Mouse (Mus musculus) embryonic facial prominence, embryonic 15.5 days (tissue): ENCODE measurements at regions not wholly inside any gene's neighbourhood (a gene's known extent, or its start where the extent isn't known, plus 50 kb on each side); places are given as distances from the start of the nearest gene placed in this dataset.

Experiments used
- ATAC-seq: fragments of 200-750 bp; cut with Nextera tagmentation; 2 replicates; pipeline ENCODE4 v1.8.0; 2017; ENCODE audit warnings: low read depth, moderate TSS enrichment; ENCODE audit not compliant: insufficient number of reproducible peaks, low FRiP score, low TSS enrichment
- H3K27ac ChIP-seq: fragments of 300-500 bp; sonication (generic); replicated peaks from 2 replicates; pipeline ENCODE4 v1.5.1; 2015; ENCODE audit warnings: mild to moderate bottlenecking, inconsistent platforms
- H3K27me3 ChIP-seq: fragments of 300-500 bp; sonication (generic); 2 replicates; pipeline ENCODE4 v1.6.1; 2015; ENCODE audit warnings: inconsistent platforms
- H3K36me3 ChIP-seq: fragments of 300-500 bp; sonication (generic); 2 replicates; pipeline ENCODE4 v1.6.1; 2015; ENCODE audit warnings: mild to moderate bottlenecking, inconsistent platforms
- H3K4me1 ChIP-seq: fragments of 300-500 bp; sonication (generic); 2 replicates; pipeline ENCODE4 v1.6.1; 2015; ENCODE audit warnings: inconsistent platforms
- H3K4me2 ChIP-seq: fragments of 300-500 bp; sonication (generic); replicated peaks from 2 replicates; pipeline ENCODE4 v1.6.1; 2015; ENCODE audit warnings: mild to moderate bottlenecking, inconsistent platforms
- H3K4me3 ChIP-seq: fragments of 300-500 bp; sonication (generic); replicated peaks from 2 replicates; pipeline ENCODE4 v1.5.1; 2015; ENCODE audit warnings: mild to moderate bottlenecking, inconsistent platforms
- H3K9ac ChIP-seq: fragments of 300-500 bp; sonication (generic); 2 replicates; pipeline ENCODE4 v1.6.1; 2015; ENCODE audit warnings: inconsistent platforms
- H3K9me3 ChIP-seq: fragments of 300-500 bp; sonication (generic); replicated peaks from 2 replicates; pipeline ENCODE4 v1.6.1; 2016; ENCODE audit warnings: inconsistent platforms
- WGBS: fragments of 180-500 bp; shearing (Covaris S2); methylation state at CpG from one replicate; pipeline ENCODE4 v1.1.7; 2015; 5-methylcytosine and 5-hydroxymethylcytosine counted together

GRCm38 (mm10) chr8:104033148-104033547, 68.3 kb upstream of the Cdh5 start:
- H3K27ac ChIP-seq: no peak overlapping the region
- no peak overlapping the region for H3K4me3 ChIP-seq
- ATAC-seq: no peak
- H3K4me1 ChIP-seq: peaks cover 4% of the 10 kb centered on the region; the same call in 1 of the 2 replicates
- H3K36me3 ChIP-seq: no peaks in the 10 kb centered on the region
- no peaks in the 10 kb centered on the region for H3K27me3 ChIP-seq
- no peak overlapping the region for H3K9ac ChIP-seq
- H3K4me2 ChIP-seq: no peak overlapping the region
- 0 out of 2 replicates have a peak, but pooled peaks cover 4% of the 10 kb centered on the region for H3K9me3 ChIP-seq
- 57% methylated on average over 2 of the region's 2 CpGs for WGBS

- no peak for ATAC-seq
- WGBS: 54% methylated on average over 3 of the region's 3 CpGs
- Histone ChIP-seq H3K4me1 (no peaks in the 10 kb centered on the region), H3K9me3 (0 out of 2 replicates have a peak, but pooled peaks cover 4% of the 10 kb centered on the region), H3K9ac (no peak overlapping the region), H3K27ac (no peak overlapping the region), H3K36me3 (no peaks in the 10 kb centered on the region), H3K27me3 (no peaks in the 10 kb centered on the region), H3K4me2 (no peak overlapping the region), H3K4me3 (no peak overlapping the region)
Observed at GRCm38 (mm10) chr8:104034286-104034685, 67.1 kb upstream of the Cdh5 start.

- Histone ChIP-seq H3K4me2 (no peak overlapping the region), H3K4me1 (peaks cover 3% of the 10 kb centered on the region; the same call in 1 of the 2 replicates), H3K9me3 (no peaks in the 10 kb centered on the region), H3K9ac (no peak overlapping the region), H3K4me3 (no peak overlapping the region), H3K36me3 (no peaks in the 10 kb centered on the region), H3K27ac (no peak overlapping the region), H3K27me3 (no peaks in the 10 kb centered on the region)
- ATAC-seq: no peak
- 72% methylated on average over 26 of the region's 26 CpGs for WGBS
Observed at GRCm38 (mm10) chr8:104036580-104037477, 64.6 kb upstream of the Cdh5 start.

GRCm38 (mm10) chr8:104037611-104038010, 63.8 kb upstream of the Cdh5 start:
- Histone ChIP-seq H3K9ac (no peak overlapping the region), H3K4me2 (no peak overlapping the region), H3K27ac (no peak overlapping the region), H3K36me3 (no peaks in the 10 kb centered on the region), H3K27me3 (no peaks in the 10 kb centered on the region; the same call in 1 of the 2 replicates), H3K4me3 (no peak overlapping the region), H3K9me3 (no peaks in the 10 kb centered on the region), H3K4me1 (peaks cover 11% of the 10 kb centered on the region)
- no peak for ATAC-seq
- WGBS: 80% methylated on average over 7 of the region's 7 CpGs

- Histone ChIP-seq H3K9me3 (no peaks in the 10 kb centered on the region), H3K4me3 (no peak overlapping the region), H3K27me3 (no peaks in the 10 kb centered on the region; the same call in 1 of the 2 replicates), H3K9ac (no peak overlapping the region), H3K27ac (no peak overlapping the region), H3K4me2 (no peak overlapping the region), H3K36me3 (no peaks in the 10 kb centered on the region), H3K4me1 (peaks cover 24% of the 10 kb centered on the region)
- WGBS: 79% methylated on average over 12 of the region's 12 CpGs
- no peak for ATAC-seq
Observed at GRCm38 (mm10) chr8:104039526-104039925, 61.9 kb upstream of the Cdh5 start.

GRCm38 (mm10) chr8:104041522-104041921, 59.9 kb upstream of the Cdh5 start:
- WGBS: 51% methylated on average over 5 of the region's 5 CpGs
- H3K27ac ChIP-seq: no peak overlapping the region

GRCm38 (mm10) chr8:104042434-104042833, 59.0 kb upstream of the Cdh5 start:
- peak; percentile 46 for ATAC-seq
- peaks cover 24% of the 10 kb centered on the region for H3K4me1 ChIP-seq
- H3K36me3 ChIP-seq: no peaks in the 10 kb centered on the region
- H3K4me2 ChIP-seq: peak overlapping the region; percentile 0
- H3K4me3 ChIP-seq: no peak overlapping the region
- no peak overlapping the region for H3K9ac ChIP-seq
- no peaks in the 10 kb centered on the region for H3K9me3 ChIP-seq
- no peaks in the 10 kb centered on the region; the same call in 1 of the 2 replicates for H3K27me3 ChIP-seq
- 16% methylated on average over 8 of the region's 8 CpGs for WGBS
- H3K27ac ChIP-seq: peak overlapping the region; percentile 61

More at GRCm38 (mm10) chr8:104041522-104041921, 59.9 kb upstream of the Cdh5 start:
- Histone ChIP-seq H3K9me3 (no peaks in the 10 kb centered on the region), H3K4me1 (peaks cover 24% of the 10 kb centered on the region), H3K27me3 (no peaks in the 10 kb centered on the region; the same call in 1 of the 2 replicates), H3K9ac (no peak overlapping the region), H3K4me2 (no peak overlapping the region), H3K4me3 (no peak overlapping the region), H3K36me3 (no peaks in the 10 kb centered on the region)
- ATAC-seq: no peak

- Histone ChIP-seq H3K36me3 (no peaks in the 10 kb centered on the region), H3K4me3 (no peak overlapping the region), H3K9ac (no peak overlapping the region), H3K4me2 (no peak overlapping the region), H3K27ac (no peak overlapping the region), H3K9me3 (no peaks in the 10 kb centered on the region), H3K27me3 (no peaks in the 10 kb centered on the region), H3K4me1 (peaks cover 27% of the 10 kb centered on the region)
- ATAC-seq: no peak
- 61% methylated on average over 5 of the region's 5 CpGs for WGBS
Observed at GRCm38 (mm10) chr8:104048037-104048436, 53.4 kb upstream of the Cdh5 start.

- Histone ChIP-seq H3K9me3 (no peaks in the 10 kb centered on the region), H3K9ac (no peak overlapping the region), H3K4me1 (peaks cover 18% of the 10 kb centered on the region), H3K27me3 (no peaks in the 10 kb centered on the region), H3K27ac (no peak overlapping the region), H3K36me3 (no peaks in the 10 kb centered on the region), H3K4me2 (no peak overlapping the region), H3K4me3 (no peak overlapping the region)
- 89% methylated on average over 6 of the region's 6 CpGs for WGBS
- ATAC-seq: no peak
Observed at GRCm38 (mm10) chr8:104049181-104049580, 52.2 kb upstream of the Cdh5 start.

- peak overlapping the region; percentile 66 for H3K27ac ChIP-seq
Observed at GRCm38 (mm10) chr8:104050694-104051539, 50.5 kb upstream of the Cdh5 start.

GRCm38 (mm10) chr8:104051540-104051882, 49.9 kb upstream of the Cdh5 start:
- 0 out of 2 replicates have a peak overlapping the region, but pooled peaks have one; percentile 34 for H3K4me2 ChIP-seq
- no peak for ATAC-seq
- no peak overlapping the region for H3K27ac ChIP-seq
- H3K36me3 ChIP-seq: no peaks in the 10 kb centered on the region
- no peak overlapping the region for H3K4me3 ChIP-seq
- H3K9me3 ChIP-seq: no peaks in the 10 kb centered on the region; the same call in 1 of the 2 replicates
- 53% methylated on average over 5 of the region's 5 CpGs for WGBS
- H3K4me1 ChIP-seq: peaks cover 18% of the 10 kb centered on the region
- no peaks in the 10 kb centered on the region for H3K27me3 ChIP-seq
- H3K9ac ChIP-seq: no peak overlapping the region

More at GRCm38 (mm10) chr8:104050694-104051539, 50.5 kb upstream of the Cdh5 start:
- Histone ChIP-seq H3K36me3 (no peaks in the 10 kb centered on the region), H3K27me3 (no peaks in the 10 kb centered on the region), H3K4me3 (no peak overlapping the region), H3K4me1 (peaks cover 18% of the 10 kb centered on the region), H3K4me2 (peak overlapping the region; percentile 34), H3K9me3 (no peaks in the 10 kb centered on the region; the same call in 1 of the 2 replicates), H3K9ac (no peak overlapping the region)
- no peak for ATAC-seq
- WGBS: 25% methylated on average over 15 of the region's 15 CpGs
